Mouse (Mus musculus): ENCODE measurements around the gene Pdxk. TPM values are rescaled to one million over a fixed set of nuclear protein-coding genes. Genes with fewer than 3 reads are reported as not detected.

The Pdxk gene
- polyA plus RNA-seq, 1 experiment from 2014 or later, result 16.4 TPM

DNA sequence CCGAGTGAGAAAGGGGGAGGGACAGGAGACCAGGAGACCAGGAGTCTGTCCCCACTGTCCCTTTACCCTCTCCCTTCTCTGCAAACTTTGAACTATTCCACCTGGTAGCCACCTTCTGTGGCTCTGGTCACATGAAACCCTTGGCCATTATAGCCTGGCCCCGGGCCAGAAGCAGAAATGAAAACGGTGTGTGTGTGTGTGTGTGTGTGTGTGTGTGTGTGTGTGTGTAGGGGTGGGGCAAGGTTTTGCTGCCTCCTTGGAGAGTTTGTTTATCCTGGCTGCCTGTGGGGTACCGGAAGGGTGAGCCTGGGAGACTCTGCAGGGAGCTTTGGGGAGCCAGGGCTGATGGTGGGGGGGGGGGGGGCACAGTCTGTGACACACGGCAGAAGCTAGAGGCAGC lies 4.3 kb downstream of the Pdxk start:
- DNase-seq (ENCODE audit: low spot score), result no peak

GRCm38 (mm10) chr10:78458348-78459111 lies 6.2 kb downstream of the Pdxk start:
- DNase-seq (ENCODE audit: low spot score), result no peak

DNA sequence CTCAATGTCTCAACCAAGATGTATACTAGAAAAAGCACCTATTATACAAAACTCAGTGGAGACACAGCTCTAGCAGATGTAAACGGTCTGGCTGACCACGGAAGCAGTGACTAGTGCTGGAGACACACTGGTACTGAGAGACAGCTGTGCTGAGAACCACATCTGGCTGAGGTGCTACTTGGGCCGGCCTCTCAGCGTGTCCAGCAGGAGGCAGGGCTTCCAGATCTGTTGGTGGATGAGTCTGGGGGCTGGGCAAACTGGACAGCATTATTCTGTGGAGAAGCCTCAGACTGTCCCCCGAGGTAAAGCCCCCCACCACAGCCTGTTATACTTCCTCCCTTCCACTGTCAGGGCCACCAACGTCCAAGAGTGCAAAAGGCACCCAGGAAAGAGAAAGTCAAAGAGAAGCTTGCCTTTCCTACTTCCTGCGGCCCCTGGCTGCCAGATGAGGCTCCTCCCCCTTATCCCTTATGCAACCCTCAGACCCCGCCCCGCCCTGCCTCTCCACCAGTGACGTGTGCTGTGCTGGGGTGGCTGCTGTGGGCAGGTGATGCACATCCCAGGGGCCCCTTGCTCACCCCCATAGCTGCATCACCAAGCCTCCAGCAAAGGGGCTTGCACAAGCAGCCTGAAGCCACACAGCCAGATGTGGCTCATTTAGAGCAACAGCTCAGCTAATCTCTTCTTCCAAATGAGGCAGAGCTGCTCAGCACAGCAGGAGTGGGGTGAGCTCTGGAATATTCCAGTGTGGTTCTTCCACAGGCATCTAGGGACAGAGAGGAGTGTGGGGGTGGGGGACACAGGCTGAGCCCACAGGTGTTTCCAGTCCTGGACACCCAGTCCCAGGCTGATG lies 7.1 kb downstream of the Pdxk start:
- peak; percentile 96 for DNase-seq (ENCODE audit: low spot score)

DNA sequence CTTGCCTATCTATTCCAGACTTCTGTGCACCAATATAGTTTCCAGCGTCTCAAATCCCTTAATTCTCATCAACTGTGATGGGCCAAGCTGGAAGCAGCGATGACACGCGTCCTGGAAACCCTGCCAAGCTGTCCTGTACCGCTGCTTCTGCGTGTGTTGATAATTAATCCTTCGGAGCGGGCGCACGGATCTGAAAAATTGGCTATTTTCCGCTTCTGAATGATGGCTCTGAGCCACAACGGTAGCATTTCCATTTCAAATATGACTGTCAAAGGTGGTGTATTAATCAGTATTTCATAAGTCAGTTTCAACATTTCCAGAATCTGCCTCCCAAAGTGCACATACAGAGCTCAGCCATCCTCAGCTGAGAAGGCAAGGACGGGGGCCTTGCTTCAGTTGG lies 8.1 kb downstream of the Pdxk start:
- DNase-seq (ENCODE audit: low spot score), result no peak

DNA sequence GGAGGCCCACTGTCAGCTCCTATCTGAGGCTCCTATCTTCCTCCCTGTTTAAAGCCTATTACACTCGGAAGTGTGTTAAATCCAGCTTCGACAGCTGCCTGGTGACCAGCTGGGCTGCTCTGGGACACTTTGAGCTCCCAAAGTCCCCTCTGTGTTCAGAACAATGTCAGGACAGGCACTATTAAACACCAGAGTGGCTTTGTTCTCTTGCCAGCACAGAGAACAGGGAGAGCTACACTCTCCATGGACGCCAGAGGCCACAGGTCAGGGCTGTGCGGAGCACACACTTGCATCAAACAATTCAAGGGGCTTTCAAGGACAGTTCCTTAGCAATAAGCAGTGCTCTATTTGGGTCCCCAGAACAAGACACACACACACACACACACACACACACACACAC lies 12.1 kb downstream of the Pdxk start:
- DNase-seq (ENCODE audit: low spot score), result no peak

- no peak for DNase-seq (ENCODE audit: low spot score)
Observed at GRCm38 (mm10) chr10:78450761-78451160, 14.0 kb downstream of the Pdxk start.

GRCm38 (mm10) chr10:78447396-78447795 lies 17.4 kb downstream of the Pdxk start:
- DNase-seq (ENCODE audit: low spot score), result no peak

GRCm38 (mm10) chr10:78446195-78446594 lies 18.6 kb downstream of the Pdxk start:
- no peak for DNase-seq (ENCODE audit: low spot score)

DNA sequence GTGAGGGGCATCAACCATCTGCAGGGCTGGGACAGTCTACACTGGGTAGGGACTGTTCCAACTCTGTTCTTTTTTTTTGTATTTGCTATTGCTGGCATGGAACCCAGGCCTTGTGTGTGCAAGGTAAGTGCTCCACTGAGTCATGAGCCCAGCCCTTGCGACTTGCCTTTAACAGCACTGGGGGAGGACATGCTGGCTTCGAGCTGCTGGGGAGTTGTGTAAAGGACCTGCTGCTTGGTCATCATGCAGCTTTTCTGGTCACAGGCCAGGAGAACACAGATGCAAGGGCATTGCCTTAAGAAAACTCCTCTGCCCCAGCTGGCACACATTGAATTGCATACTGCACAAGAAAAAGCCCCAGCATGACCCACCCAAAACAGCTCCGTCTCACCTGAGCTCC lies 22.5 kb downstream of the Pdxk start:
- no peak for DNase-seq (ENCODE audit: low spot score)

GRCm38 (mm10) chr10:78441606-78442005 lies 23.2 kb downstream of the Pdxk start:
- DNase-seq (ENCODE audit: low spot score), result no peak

DNA sequence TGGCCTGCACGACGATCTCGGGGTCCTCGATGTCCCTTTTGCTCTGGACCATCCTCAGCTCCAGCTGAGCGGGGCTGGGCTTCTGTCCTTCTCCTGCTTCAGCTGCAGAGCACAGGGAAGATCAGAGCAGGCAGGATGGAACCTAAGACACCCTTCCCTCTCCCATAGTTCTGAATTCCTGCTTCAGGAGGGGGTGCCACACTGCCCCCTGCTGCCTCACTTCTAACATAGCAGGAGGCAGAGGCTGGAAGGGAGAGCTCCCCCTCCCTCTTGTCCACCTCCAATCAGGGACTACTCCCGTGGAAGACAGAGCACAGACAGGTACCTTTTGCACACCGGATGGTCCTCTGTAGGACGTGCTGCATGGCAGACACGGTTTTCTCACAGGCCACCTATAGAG lies 24.0 kb downstream of the Pdxk start:
- DNase-seq (ENCODE audit: low spot score), result no peak

- DNase-seq (ENCODE audit: low spot score), result no peak
Observed at GRCm38 (mm10) chr10:78439990-78440389, 24.8 kb downstream of the Pdxk start.

DNA sequence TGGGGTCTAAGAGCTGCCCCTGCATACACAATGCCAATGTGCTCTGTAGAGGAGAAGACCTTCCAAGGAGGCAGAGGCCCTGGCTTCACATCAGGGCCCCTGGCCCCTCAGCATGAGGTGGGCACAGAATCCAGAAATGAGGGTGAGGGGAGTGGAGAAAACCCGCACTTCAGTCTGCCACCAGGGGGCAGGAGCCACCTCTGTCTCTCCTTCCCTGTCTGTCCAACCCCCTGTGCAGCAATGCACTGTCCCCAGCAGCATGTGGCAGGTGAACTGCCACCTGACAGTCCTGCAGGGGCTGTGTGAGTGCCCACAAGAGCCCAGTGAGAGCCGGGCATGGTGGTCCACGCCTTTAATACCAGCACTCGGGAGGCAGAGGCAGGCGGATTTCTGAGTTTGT lies 25.2 kb downstream of the Pdxk start:
- peak; percentile 61 for DNase-seq (ENCODE audit: low spot score)

DNA sequence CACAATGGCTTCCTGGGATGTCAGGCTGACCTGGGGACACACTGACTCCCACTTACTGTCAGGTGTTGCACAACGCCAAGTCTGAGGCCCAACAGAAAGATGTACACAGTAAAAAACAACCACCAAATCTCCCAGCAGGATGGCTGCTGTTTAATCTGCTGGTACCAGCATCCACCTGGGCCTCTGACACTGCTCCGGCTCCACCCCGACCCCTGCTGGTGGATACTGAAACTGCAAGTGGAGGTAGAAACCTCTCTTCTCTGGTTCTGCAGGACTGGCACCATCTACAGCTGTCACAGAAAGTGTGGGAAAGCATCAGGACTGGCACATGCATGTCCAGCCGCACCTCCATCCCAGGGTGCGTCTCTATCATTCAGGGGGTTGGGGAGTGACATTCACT lies 26.7 kb downstream of the Pdxk start:
- peak; percentile 85 for DNase-seq (ENCODE audit: low spot score)

DNA sequence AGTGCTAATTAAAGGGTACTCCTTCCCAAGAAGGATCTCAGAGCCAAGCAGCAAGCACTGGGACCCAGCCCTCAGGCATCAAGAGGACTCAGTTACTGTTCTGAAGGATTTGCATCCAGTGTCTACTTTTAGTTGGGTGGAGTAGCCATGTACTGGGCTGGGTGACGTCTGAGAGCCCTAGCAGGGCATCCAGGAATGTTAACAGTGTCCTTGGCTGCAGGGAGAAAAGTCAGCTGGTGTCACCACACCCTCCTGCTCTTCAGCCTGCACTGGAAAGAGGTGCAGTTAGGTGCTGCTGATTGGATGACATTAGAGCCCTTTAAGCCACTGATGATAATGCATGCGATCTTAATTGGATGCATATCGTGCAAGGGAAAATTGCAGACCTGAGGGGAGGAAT lies 31.9 kb downstream of the Pdxk start:
- no peak for DNase-seq (ENCODE audit: low spot score)

DNA sequence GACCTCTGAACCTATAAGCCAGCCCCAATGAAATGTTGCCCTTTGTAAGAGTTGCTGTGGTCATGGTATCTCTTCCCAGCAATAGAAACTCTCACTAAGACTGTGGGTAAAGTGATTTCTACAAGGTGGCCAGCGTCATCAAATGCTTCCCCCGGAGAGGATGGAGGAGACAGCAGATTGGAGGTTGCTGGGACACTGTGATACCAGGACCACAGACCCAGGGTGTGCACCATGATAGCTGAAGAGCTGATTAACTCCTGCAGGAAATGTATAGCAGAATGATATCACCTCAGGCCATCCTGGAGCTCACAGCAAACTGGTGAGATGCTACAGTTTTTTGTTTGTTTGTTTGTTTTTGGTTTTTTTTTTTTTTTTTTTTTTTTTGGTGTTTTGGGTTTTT lies 35.0 kb downstream of the Pdxk start:
- DNase-seq (ENCODE audit: low spot score), result no peak

GRCm38 (mm10) chr10:78429180-78429579 lies 35.6 kb downstream of the Pdxk start:
- DNase-seq (ENCODE audit: low spot score), result no peak

- DNase-seq (ENCODE audit: low spot score), result no peak
Observed at GRCm38 (mm10) chr10:78428070-78428469, 36.7 kb downstream of the Pdxk start.

- DNase-seq (ENCODE audit: low spot score), result no peak
Observed at GRCm38 (mm10) chr10:78426117-78426735, 38.5 kb downstream of the Pdxk start.

DNA sequence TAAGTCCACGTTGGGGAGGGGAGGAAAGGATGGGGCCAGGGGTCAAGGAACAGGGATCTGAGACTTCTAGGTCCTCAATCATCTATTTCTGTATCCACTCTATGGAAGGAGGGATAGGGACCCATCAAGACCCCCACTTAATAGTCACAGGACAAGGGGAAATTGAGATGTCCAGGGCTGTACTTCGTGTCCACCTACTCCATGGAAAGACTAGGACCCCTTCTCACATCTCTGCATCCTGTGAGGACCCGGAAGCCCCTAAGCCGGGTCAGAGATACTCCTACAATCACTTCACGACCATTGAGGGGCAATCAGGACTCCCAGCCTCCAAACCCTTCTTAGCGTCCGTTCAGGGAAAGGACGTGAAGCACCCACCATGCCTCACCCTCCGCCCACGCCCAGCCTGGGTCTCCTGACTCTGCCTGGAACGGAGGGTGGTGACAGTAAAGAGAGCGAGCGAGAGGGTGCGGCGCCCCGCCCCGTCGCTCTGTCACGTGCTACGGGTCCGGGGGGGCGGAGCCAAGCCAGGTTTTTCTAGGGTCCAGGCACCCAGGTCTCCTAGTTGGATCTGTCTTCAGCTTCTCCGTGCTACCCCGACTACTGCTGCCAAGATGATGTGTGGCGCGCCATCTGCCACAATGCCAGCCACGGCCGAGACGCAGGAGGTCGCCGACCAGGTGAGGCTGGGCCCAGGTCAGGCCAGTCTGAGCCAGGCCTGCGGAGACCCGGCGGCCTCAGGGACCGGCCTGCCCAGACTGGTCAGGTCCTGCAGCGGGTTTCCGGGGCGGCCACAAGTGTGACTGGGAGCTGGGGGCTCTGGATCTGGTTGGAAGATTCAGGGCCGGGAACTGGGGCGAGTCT lies 39.4 kb downstream of the Pdxk start, which contains the start of gene Cstb:
Cstb (plus strand) TSS at position 489 of the 861 bp plus-strand sequence.
- DNase-seq (ENCODE audit: low spot score), result peak; percentile 85

GRCm38 (mm10) chr10:78422614-78423013 lies 42.2 kb downstream of the Pdxk start:
- peak; percentile 55 for DNase-seq (ENCODE audit: low spot score)

All from thymus, postnatal 0 days (tissue).